Mouse (Mus musculus): ENCODE results near the gene Acmsd.
"Not testable (repeated sequence)": the region's sequence is repeated elsewhere in the genome, so short reads cannot be mapped to it uniquely, and the experiment has no call there.

Acmsd gene

GRCm38 (mm10) chr1:127729096-127729495 lies at the start of gene Acmsd:
Gene Acmsd (plus strand): TSS chr1:127729413.
- CTCF ChIA-PET: no interaction called here

GRCm38 (mm10) chr1:127679498-127680133 lies 49.6 kb upstream of the Acmsd start, which contains the start of gene Tmem163:
Gene Tmem163 (minus strand): TSS chr1:127679548.
- CTCF ChIA-PET: interaction anchor here (0.7 to 4.4 kb wide), 5 partner anchors 17 to 475 kb away, joined by 3 to 23 read pairs (median 9); no protein-coding TSS in a partner anchor

GRCm38 (mm10) chr1:127696533-127696932 lies 32.7 kb upstream of the Acmsd start:
- CTCF ChIA-PET: interaction anchor here (0.7 kb wide), 1 partner anchor 155 kb away, joined by 3 read pairs; no protein-coding TSS in a partner anchor

GRCm38 (mm10) chr1:127702187-127702586 lies 27.0 kb upstream of the Acmsd start:
- CTCF ChIA-PET: no interaction called here

- CTCF ChIA-PET: no interaction called here
Measured at GRCm38 (mm10) chr1:127706269-127706668, 22.9 kb upstream of the Acmsd start.

DNA sequence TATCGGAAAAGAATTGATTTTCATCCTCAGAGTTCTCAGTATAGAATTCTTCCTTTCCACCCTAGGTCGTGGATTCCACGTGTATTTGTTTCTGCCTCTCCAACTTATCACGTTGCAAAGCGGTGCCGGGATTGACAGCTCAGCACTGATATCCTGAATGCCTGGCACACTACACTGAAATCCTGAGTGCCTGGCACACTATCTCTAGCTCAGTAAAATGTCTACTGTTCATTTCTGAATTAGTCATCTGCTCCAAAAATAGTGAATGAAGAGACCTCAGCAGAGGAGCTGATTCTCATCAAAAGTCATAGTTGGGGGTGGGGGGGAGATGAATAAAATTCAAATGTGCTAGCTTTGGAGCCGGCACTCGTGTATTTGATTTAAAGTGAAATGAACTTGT lies 12.8 kb upstream of the Acmsd start:
- CTCF ChIA-PET: no interaction called here

DNA sequence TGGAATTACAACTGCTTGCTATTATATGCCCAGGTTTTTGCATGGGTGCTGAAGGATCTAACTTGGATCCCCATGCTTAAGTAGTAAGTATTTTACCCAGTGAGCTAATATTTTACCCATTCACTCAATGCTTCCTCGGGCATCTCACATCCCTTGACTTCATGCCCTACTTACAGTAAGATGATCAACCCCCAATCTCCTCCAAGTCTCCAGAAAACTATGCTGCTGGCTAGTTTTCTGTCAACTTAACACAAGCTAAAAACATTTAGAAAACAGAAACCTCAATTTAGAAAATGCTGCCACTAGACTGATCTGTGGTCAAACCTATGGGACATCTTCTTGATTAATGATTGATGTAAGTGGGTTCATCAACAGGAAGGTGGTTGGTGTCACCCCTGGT lies 10.9 kb upstream of the Acmsd start:
- CTCF ChIA-PET: no interaction called here

DNA sequence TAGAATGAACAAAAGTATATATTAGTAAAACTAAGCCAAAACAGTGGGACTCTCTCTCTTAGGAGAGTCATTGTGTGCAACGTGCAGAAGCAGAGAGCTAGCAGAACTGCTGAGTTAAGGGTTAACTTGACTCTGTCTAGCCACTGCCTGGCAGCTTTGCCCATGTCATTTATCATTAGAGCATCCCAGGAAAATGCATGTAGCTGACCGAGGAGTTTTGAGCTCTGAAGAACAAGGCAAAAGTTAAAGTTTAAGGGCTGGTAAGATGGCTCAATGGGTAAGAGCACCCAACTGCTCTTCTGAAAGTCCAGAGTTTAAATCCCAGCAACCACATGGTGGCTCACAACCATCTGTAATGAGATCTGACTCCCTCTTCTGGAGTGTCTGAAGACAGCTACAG lies 5.6 kb upstream of the Acmsd start:
- CTCF ChIA-PET: no interaction called here

DNA sequence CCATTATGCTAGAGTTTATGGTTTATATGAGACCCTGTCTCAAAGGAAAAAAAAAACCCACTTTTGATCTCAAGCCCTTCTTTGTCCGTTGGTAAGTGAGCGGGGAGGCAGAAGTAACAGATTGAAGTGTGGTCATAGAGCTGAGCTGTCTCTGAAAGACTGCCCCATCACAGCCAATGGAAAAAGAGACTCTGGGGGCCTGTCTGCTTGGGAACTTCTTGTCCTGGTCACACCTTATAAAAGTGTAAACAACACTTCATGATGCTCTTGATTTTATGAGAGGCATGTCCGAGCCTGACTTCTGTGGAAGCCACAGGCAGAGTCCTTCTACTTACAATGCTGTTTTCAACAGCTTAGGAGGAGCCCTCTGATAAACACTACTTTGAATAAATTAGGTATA lies 1.9 kb downstream of the Acmsd start:
- CTCF ChIA-PET: no interaction called here

GRCm38 (mm10) chr1:127732435-127732834 lies 3.2 kb downstream of the Acmsd start:
- CTCF ChIA-PET: no interaction called here

DNA sequence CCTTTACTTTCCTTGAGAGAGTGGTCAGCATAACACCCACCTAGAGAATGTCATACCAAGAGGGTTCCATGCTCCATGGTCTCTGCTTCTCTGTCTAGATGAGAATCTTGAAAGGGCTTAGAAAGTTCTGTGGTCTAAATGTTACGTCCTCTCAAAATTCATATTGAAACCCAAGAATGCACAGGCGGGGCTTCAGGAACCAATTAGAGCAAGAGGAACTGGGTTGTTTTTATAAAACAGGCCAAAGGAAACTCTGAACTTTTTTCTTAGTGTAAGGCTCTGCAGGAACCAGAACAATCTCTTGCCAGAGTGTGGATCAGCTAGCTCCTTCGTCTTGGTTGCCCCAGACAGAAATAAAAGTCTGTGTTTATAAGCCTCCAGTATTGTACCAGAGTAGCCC lies 3.6 kb downstream of the Acmsd start:
- CTCF ChIA-PET: no interaction called here

DNA sequence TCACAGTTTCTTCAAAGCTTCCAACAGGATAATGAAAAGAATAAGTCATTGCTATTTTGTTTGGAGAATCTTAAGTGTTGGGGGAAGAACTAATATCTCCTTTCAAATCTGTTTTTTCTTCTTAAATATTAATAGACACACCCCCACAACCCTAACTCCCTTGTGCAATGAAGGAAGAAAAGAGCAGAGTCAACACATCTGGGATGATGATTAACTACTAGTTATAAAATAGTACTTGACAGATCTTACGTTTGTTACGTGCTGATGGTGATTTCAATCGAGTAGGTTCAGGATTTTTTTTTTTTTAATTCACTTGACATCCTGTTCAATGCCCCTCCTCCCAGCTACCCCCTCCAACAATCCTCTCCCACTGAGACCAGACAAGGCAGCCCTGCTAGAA lies 6.1 kb downstream of the Acmsd start:
- CTCF ChIA-PET: no interaction called here

- CTCF ChIA-PET: interaction anchor here (0.5 kb wide), 1 partner anchor 271 kb away, joined by 5 read pairs; no protein-coding TSS in a partner anchor
Measured at GRCm38 (mm10) chr1:127750401-127751102, 21.3 kb downstream of the Acmsd start.

DNA sequence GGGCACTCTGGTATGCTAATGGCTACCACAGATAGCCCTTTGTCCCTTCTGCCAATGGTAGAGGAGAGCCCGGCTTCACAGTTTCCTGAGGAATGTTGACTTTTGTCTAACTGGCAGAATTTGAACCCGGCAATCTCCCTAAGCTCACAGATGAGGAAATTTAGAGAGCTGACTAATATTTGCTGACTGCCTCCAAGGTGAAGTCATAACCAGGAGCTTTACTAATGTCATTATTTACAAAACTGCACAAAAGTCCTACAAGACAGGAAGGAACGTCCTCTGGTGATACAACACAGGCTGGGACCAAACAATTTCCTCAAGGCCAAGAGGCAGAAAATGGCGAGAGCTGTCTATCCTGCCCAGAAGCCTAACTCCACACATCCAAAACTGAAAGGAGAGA lies 26.6 kb downstream of the Acmsd start:
- CTCF ChIA-PET: no interaction called here

GRCm38 (mm10) chr1:127756331-127757163 lies 27.3 kb downstream of the Acmsd start:
- CTCF ChIA-PET: no interaction called here

DNA sequence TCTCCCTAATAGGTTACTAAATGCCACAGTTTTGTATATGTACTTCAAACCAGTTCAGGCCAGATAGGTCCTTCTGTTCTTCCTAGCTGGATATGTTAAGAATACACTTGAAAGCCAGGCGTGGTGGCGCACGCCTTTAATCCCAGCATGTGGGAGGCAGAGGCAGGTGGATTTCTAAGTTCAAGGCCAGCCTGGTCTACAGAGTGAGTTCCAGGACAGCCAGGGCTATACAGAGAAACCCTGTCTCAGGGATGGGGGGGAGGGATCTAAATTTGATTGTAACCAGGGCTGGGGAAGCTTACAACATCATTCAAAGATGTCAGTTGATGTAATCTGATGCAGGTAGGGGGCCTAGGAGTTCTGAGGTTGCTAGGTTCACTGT lies 27.9 kb downstream of the Acmsd start:
- CTCF ChIA-PET: not testable (repeated sequence)

- CTCF ChIA-PET: interaction anchor here (1.2 kb wide), 1 partner anchor 267 kb away, joined by 4 read pairs; no protein-coding TSS in a partner anchor
Measured at GRCm38 (mm10) chr1:127765468-127765867, 36.3 kb downstream of the Acmsd start.

- CTCF ChIA-PET: interaction anchor here (1.2 kb wide), 1 partner anchor 269 kb away, joined by 4 read pairs; no protein-coding TSS in a partner anchor
Measured at GRCm38 (mm10) chr1:127766741-127767140, 37.5 kb downstream of the Acmsd start.

- CTCF ChIA-PET: interaction anchor here (0.8 kb wide), 1 partner anchor 35 kb away, joined by 4 read pairs; no protein-coding TSS in a partner anchor
Measured at GRCm38 (mm10) chr1:127773198-127773802, 44.1 kb downstream of the Acmsd start.

DNA sequence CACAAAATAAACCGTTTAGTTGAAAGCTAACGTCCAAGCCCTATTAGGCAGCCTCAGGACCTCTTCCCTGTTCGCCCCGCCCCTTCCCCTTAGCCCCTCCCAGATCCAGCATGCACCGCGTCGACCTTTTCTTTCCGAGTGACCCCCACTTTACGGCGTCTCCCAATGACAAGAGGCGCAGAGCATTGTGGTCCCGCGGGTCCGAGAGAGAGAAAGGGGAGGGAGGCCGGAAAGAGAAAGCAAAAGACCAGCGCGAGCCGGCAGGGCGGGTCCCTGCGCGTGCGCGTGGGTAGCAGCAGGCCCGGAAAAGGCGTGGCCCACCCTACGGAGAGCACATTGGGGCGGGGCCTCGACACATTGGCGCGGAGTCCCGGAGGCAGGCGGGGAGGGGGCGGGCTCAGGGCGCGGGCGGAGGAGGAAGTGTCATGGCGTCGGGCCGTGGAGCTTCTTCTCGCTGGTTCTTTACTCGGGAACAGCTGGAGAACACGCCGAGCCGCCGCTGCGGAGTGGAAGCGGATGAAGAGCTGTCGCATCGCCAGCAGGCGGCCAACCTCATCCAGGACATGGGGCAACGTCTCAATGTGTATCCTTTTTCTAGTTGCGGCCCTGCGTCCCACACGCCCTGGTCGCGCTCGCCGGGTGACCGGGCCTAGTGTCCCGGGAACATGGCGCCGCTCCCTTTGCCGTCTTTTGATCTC lies 44.7 kb downstream of the Acmsd start, which contains the start of gene Ccnt2:
Gene Ccnt2 (plus strand): TSS at position 362 of the 698 bp plus-strand sequence.
- CTCF ChIA-PET: interaction anchor here (0.8 kb wide), 1 partner anchor 35 kb away, joined by 4 read pairs; no protein-coding TSS in a partner anchor

DNA sequence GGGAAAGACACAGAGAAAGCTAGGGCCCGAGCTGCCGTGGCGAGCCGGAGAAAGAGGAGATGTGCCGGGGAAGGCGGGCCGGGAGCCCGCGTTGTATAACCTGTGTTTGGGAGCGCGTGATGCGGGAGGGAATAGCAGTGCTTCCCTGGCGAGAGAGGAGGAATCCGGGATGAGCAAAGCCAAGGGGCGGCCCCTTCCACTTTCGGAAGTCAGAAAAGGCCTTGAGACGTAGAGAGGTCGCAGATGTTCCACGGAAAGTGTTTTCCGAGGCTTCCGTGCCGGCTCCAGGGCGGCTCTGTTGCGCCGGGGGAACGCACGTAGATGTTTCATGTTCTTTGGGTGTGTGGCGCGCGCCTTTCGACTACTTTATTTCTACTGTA lies 45.3 kb downstream of the Acmsd start:
- CTCF ChIA-PET: no interaction called here
